Mouse (Mus musculus) CH12.LX (cell line): Measurements from ENCODE around the gene Trim62.

Source experiments
- BHLHE40 ChIP-seq: IDR thresholded peaks from 2 replicates; pipeline ENCODE4 v1.6.1; 2011; ENCODE audit warnings: mild to moderate bottlenecking, low read depth, low read length, improper control_type of control experiment
- CTCF ChIP-seq, 2 experiments: IDR thresholded peaks in 1 of 2; conservative IDR thresholded peaks in 1 of 2; 2 replicates each; pipeline ENCODE4 v1.5.1; 2011 to 2012; ENCODE audit warnings: low read depth in 2 of 2, low read length in 2 of 2, improper control_type of control experiment in 1 of 2, inconsistent platforms in 1 of 2, mild to moderate bottlenecking in 1 of 2, moderate library complexity in 1 of 2
- MAFK ChIP-seq: IDR thresholded peaks from 2 replicates; pipeline ENCODE4 v1.6.1; 2011; ENCODE audit warnings: low read length, improper control_type of control experiment; ENCODE audit not compliant: insufficient replicate concordance
- MAX ChIP-seq: IDR thresholded peaks from 2 replicates; pipeline ENCODE4 v1.6.1; 2011; ENCODE audit warnings: low read length, improper control_type of control experiment
- MYC ChIP-seq: IDR thresholded peaks from 2 replicates; pipeline ENCODE4 v1.6.1; 2011; ENCODE audit warnings: low read depth, mild to moderate bottlenecking, improper control_type of control experiment, low read length
- NRF1 ChIP-seq: IDR thresholded peaks from 2 replicates; pipeline ENCODE4 v1.6.1; 2014; ENCODE audit warnings: low read depth, mild to moderate bottlenecking, inconsistent platforms, low read length, improper control_type of control experiment, moderate library complexity
- POLR2A ChIP-seq: IDR thresholded peaks from 2 replicates; pipeline ENCODE4 v1.6.1; 2011; ENCODE audit warnings: low read depth, mild to moderate bottlenecking, improper control_type of control experiment, low read length
- TCF12 ChIP-seq: IDR thresholded peaks from 2 replicates; pipeline ENCODE4 v1.6.1; 2014; ENCODE audit warnings: low read depth, mild to moderate bottlenecking, inconsistent platforms, low read length, improper control_type of control experiment
- ZNF384 ChIP-seq: IDR thresholded peaks from 2 replicates; pipeline ENCODE4 v1.6.1; 2012; ENCODE audit warnings: low read depth, low read length, improper control_type of control experiment, inconsistent platforms

DNA sequence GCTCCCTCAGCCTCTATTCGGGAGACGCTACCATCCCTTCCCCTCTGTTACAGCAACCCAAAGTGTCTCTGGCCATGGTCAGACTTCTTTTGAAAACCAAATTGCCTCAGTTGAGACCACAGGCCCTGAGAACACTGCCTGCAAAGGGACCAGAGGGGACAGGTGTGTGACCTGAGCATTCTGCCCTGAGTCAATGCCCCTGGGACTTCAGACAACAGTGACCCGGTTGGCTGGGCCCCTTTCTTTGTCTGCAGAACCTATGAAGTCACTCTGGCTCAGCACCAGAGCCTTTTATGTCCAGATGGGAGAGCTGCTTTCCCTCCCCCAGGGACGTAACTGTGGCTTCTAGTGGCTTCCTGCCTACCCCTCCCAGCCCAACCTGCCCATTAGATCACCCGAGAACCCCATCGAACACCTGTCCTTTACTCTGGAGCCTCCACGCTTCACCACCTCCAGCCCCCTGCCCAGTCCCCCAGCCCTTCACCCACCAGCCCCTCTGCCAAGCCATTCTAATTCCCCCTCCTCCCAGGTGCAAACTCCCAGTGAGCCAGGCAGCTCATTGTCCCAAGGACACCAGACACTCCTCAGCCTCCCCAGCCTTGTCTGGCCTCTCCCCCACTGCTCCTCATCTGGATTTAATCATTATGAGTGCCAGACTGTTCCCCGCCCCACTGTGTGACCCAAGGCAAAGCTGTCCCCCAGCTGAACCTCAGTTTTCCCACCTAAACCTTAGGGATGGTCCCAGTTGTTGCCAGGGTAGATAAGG lies 20.8 kb downstream of the Trim62 start:
- TF ChIP-seq POLR2A (no peak), MAX (no peak), NRF1 (no peak), BHLHE40 (peak; percentile 44), TCF12 (peak; percentile 67), MAFK (no peak), CTCF (conservative IDR thresholded peaks at IDR 0.05 in 1 of 2, IDR thresholded peaks at IDR 0.05 in 1 of 2; ENCODE audit: low read depth in 2 of 2, low read length in 2 of 2) (no peak), MYC (no peak), ZNF384 (no peak)
